Mouse (Mus musculus): ENCODE data around the gene Tcaim.
A peak's percentile ranks its signal among the peaks of the same experiment; 100 is the strongest.
"Not testable (repeated sequence)": the region's sequence is repeated elsewhere in the genome, so short reads cannot be mapped to it uniquely, and the experiment has no call there.

Gene Tcaim

DNA sequence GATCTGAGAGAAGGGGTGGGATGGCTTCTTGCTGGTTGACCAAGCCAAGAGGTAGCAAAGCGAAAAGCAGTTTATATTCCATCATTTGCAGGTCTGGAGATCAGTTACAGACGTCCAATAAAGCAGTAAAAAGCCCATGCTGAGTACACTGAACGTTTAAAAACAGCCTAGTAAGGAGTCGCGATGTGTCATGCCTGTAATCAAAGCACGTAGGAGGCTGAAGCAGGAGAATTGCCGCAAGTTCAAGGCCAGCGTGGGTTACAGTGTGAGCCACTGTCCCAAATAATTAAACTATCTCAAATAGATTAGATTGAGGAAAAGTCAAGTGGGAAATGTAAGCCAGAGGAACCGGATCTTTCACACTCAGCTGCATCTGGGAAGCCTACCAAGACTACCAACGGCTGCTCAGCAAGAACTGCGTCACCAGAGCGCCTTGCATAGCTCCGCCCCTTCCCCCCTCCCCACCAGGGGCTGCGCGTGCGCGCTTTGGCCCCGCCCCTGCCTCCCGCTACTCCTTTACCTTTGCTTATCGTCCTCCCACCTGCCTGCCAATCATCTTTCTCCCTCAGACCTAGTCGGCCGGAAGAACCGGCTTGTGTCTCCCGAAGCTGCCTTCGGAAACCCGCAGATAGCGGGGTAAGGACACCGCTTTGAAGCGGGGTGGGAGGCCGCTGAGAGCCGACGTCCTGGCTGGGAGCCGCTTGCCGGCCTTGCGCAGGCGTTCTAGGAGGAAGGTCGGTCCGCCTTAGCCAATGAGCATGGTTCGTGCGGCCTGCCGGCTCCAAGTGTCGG is at the start of gene Tcaim:
Tcaim (plus strand) TSS at position 487 of the 792 bp plus-strand sequence.
- DNase-seq (ENCODE audit: low spot score in 2 of 2) = peak; percentile 90 to 92

DNA sequence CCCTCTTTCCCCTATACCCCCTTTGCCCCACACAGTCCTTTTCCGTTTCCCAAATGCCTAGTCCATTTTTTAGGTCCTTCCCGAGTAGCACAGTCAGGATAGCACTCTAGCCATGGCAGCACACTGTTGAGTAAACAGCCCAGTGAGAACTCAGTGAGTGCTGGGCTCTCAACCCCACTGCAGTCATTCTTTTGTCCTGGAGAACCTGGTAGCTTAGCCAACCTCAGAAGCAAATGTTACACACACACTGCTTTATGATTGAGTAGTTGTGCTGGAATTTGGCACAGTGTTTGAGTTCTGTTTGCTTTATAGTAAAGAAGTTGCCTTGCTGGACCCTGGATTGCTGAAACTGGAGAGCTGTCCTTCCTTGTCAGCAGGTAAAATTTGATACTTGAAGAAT is 47.7 kb upstream of the Tcaim start:
- DNase-seq (ENCODE audit: low spot score in 2 of 2) = no peak

DNA sequence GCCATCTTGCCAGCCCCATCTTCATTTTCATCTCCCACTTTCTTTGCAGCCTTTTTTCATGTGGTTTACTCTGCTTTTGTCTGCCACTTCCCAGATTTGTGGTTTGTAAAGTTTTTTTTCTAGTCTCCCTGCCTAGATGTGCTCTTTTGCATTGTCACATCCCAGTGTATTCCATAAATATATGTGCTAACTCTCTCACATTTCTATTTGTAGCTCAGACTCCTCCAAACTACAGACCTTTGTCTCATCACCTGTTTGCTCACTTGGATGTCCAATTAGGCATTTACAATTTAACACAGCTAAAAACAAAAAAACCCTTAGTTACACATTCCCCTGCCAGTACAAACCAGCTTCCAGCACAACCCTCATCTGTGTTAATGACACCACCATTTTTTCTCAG is 45.2 kb upstream of the Tcaim start:
- DNase-seq (ENCODE audit: low spot score in 2 of 2) = peak in 1 of 2 experiments; percentile 16

DNA sequence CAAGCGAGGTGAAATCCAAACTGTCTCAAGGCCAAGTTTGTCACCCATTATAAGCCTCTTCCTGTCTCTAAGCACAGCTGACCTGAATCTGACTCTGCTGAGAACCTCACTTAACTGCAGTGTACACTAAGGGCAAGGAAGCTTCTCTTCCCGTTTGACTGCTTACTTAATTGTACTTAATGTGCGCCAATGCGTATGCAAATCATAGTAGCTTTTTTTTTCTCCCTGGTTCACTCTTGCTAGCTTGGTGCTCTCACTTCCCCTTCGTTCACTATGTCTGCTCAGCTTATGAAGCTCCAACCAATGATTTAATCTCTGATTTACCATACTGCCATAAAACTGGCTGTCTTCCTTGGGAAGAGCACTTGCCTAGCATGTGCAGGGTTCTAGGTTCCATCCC is 20.1 kb upstream of the Tcaim start:
- DNase-seq (ENCODE audit: low spot score in 2 of 2) = no peak

DNA sequence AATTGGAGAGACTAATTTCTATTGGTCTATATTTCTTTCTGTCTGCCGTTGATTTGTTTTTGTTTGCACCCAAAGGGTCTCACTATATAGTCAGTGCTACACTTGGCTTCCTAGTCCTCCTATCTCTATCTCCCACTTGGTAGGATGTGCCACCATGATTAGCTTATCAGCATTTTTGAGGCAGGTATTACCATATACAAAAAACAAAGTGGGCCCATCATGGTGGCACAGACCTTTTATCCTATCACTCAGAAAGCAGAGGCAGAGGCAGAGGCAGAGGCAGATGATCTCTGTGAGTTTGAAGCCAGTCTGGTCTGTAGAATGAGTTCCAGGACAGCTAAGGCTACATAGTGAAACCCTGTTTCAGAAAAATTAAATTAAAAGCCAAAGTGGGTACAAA is 18.8 kb upstream of the Tcaim start:
- no peak for DNase-seq (ENCODE audit: low spot score in 2 of 2)

DNA sequence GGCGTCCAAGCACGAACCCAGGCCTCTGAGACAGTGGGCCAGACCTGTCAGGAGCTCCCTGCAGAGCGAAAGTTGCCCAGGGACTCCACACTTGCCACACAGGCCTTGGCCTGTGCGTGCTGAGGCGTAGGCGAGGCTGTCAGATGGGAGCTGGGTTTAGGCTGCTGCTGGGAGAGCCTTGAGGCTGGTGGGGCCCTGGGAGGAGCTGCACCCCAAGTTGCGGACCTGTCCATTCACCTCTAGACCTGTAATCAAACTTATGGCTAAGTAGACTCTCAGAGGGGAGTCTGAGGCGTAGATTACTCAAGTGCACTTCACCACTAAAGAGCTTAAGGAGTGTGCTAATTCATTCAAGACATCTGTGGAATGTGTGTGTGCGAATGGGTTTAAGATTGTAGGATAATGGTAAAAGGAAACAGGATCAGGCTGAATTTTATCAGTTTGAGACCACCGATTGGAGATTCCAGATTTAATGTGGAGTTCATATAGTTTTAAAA is 554 bp downstream of the Tcaim start:
- DNase-seq (ENCODE audit: low spot score in 2 of 2) = no peak

DNA sequence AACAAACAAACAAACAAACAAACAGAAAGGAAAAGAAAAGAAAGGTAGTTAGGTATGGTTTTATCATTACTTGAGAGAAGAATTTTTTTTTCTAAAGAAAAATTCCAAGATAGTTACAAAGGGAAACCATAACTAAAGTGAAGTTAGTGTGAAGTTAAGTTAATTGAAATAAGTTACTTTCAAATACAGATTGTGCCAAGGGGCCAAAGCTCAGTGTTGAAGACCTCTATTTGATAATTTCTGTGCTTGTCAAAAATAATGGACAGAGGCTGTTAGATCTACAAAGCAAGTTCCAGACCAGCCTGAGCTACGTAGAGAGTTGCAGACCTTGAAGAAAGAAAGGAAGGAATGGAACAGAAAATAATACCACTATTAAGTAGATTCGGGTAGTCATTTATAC is 1.8 kb downstream of the Tcaim start:
- no peak for DNase-seq (ENCODE audit: low spot score in 2 of 2)

DNA sequence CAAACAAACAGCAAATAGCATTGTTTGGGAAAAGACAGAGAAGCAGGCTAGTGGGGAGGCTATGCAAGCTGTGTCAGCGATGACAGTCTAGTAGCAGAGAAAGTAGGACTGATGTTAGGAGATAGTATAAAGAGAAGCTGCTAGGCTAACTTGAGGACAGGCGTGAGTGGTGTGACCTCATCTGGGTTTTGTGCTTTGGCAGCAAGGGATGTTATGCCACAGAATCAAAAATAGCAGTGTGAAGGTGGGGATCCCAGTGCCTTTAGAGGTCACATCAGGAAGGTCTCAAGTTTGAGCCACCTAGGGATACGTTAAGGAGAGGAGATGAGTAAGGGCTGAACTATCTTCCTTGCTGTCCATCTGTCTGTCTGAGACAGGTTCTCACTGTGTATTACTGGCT is 4.9 kb downstream of the Tcaim start:
- DNase-seq (ENCODE audit: low spot score in 2 of 2) = no peak

DNA sequence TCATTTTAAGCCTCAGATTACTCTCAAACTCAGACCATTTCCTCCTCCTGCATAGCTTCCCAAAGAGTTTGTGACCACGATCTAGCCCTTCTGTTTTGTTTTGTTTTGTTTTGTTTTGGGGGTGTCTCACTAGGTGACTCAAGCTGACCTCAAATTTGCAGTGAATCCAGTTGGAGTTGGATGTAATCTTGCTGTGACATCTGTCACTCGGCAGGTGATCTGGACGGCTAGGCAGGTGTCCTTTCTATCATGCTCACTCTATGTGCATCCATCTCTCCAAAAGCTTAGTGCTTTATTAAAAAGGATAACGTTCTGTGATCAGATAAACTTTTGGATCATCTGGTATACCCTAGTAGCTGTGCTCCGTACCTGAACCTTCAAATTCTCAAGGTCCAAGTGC is 7.0 kb downstream of the Tcaim start:
- DNase-seq (ENCODE audit: low spot score in 2 of 2) = no peak

DNA sequence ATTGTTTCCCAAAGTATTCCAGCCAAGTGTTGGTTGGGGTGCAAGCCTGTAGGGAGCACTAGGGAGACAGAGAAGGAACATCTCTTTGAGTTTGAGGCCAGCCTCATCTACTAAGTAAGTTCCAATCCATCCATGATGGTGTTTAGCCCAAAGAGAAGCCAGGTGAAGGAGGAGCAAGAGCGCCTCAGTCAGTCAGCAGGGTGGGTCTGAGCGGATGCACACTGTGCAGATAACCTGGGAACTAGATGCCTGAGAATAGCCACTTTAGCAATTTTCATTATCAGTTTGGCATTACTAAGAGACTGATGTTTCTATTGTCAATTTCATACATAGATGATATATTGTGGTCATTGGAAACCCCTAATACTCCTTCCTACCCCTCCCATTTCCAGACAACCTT is 9.4 kb downstream of the Tcaim start:
- DNase-seq (ENCODE audit: low spot score in 2 of 2) = no peak

DNA sequence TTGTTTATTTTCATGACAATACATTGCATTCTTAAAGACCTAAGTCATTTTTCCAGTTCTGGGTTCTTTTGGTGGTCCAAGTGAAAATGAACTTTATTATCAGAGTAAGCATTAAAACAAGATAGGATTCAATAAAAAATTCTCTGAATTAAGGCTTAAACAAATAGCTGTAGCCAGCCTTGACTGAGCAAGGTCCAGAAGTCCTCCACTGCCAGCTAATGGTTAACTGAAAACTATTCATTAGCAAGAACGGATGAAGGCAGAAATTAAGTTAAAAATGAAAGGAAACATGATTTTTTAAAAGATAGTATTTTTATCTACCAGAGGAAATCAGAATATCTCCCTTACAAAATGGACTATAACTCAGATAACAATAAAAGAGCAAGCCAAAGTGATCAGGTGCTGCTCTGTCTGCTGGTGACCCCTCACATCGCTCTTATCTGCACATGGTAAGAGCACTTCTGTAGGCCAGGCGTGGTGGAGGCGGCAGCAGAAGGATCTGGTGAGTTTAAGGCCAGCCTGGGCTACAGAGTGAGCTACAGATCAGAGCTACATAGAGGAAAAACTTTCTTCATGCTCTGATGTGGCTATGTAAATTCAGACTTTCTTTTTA is 10.0 kb downstream of the Tcaim start:
- DNase-seq (ENCODE audit: low spot score in 2 of 2) = no peak

DNA sequence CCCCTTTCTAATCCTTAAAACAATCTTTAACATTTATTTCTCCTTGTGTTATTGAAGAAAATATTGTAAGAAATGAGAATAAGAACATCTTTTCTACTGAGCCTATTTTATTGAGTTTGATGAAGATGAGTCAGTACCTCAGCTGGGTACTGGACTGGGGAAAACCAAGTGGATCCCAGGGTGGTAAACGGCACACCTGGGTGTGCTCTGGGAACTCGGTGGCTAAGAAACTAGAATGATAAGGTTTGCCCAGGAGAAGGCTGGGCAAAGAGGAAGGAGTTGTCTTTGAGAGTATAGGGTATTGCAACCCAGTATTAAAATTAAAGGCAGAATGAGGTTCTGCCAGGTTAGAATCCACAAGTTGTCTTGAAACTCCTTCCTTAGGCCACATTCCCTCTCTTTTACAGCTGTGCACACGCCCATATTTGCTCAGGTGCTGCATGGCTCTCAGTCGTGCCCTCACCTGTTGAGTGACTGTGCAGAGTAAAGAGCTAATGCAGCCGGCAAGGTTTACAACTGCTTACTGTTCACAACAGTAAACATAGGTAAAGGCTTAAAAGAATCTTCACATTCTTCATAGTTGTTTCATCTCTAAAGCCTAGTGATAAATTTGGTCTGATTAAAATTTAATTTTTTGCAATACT is 18.2 kb downstream of the Tcaim start:
- no peak for DNase-seq (ENCODE audit: low spot score in 2 of 2)

DNA sequence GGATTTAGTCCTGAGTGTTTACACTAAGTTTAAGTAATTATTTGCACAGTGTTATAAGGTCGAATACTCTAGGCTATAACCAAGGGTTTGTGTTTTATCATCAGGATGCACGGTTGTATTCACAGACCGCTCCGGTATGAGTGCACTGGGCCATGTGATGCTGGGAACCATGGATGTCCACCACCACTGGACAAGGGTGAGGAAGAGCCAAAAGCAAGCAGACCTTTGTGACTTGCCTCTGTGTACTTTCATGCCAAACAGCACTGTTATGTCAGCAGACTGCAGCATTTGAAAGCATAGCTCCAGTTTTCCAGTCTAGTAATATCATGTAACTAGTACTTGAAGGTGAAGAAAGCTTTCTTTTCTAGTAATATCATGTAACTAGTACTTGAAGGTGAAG is 21.4 kb downstream of the Tcaim start:
- DNase-seq (ENCODE audit: low spot score in 2 of 2) = no peak

DNA sequence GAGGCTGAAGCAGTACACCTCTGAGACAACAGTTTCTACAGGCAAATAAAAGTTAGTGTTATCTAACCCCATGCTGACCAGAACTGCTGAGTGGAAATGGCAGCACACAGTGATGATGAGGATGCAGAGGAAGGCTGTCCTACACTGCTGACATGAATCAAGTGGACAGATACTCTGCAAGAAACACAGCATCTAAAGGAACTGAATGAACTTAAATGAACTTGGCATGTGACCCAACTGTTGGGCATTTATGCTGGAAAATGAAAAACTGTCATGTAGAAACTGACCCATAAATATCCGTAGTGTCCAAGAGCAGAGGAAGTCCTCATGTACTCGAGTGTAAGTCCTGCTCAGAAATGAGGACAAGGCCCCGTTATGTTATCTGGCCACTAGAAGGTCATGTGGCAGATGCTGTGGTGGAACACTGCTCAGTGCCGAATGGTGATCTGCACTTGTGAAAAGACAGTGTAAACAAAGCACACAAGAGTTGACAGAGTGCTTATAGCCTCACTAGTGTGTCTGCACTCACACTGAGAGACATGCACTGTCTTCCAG is 24.6 kb downstream of the Tcaim start:
- DNase-seq (ENCODE audit: low spot score in 2 of 2) = no peak

DNA sequence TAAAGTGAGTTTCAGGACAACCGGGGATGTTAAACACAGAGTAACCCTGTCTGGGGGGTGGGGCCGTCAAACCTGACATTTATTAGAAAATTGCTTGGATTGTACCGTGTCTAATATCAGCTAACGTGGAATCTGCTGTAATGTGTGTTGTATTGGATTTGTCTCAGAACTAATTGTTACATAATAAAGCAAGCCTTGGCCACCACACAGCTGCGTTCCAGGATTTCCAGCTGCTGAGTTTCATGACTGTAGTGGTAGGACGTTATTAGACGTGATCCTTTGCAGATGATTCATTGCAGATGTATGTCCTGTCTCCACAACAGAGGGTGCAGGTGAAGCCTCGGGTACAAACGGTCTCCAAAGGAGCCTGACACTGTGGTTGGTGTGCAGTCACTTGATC is 30.8 kb downstream of the Tcaim start:
- no peak for DNase-seq (ENCODE audit: low spot score in 2 of 2)

DNA sequence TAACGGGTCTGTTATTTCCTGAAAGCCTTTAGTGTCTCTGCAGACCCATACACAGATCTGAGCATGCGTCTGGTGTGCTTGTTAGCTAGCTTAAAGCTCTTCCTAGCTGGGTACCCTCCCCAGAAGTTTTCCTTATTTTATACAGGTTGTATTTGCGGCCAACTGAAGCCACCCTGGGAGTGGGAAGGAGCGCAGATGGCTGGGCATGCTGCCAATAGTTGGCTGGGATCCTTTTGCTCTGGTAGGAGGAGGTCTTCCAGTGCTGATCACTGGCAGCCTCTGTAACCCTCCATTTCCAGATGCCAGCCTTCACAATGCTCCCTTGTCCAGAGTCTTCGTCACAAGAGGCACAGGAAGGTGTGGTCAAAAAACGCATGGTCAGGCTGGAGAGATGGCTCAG is 31.5 kb downstream of the Tcaim start:
- DNase-seq (ENCODE audit: low spot score in 2 of 2) = peak; percentile 66 to 68

DNA sequence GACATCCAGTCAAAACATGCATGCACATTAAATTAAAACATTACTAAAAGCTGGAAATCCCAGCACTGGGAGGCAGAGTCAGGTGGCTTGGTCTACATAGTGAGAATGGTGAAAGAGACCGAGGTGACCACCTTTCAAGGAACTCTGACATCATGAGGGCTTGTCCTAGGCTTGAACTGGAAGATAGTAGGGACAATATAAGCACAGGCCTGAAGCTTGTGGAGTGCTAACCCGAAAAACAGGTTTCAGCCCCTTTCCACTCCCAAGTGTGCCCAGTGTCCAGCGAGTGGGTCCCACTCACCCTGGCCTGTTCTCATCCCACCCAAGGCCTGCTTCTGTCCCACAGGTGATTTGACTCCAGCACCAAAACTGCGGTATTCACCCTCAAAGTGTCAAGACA is 31.9 kb downstream of the Tcaim start:
- DNase-seq (ENCODE audit: low spot score in 2 of 2) = no peak

DNA sequence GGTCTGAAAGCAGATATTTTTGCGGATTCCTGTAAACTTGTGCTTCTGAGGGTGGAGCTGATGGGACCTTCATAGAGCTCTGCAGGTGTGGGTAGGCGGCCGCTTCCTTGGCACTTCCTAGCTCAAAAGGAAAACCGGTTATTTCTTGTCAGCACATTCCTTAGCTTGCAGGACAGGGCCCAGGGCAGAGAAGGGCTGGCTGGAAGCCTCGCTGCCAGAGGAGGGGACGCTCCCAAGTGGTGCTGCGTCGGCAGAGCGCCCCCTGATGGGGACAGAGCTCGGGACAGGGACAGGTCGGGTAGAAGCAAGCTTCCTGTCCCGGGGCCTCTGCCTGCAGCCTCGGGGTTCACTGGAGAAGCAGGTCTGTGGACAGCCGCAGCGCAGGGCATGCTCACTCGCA is 32.3 kb downstream of the Tcaim start:
- DNase-seq (ENCODE audit: low spot score in 2 of 2) = no peak

DNA sequence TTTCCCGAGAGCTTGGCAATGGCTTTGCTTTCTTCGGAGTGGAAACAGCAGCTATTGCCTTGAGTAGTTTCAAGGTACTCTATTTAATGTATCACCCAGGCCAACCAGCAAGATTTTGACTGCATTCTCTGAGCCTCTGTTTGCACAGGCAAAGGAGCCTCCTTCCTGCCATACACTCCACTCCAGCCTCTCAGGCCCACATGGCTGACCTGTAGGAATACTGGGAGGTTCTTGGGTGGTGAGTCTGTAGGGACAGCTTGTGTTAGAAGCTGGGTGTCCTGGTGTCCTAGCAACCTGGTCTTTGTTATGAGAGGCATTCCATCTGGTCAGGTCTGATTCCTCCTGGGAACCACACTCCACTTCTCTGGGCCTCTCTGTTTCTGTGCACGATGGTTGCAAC is 38.4 kb downstream of the Tcaim start, which contains the start of gene Gm35549:
Gm35549 (minus strand) TSS at position 276 of the 400 bp plus-strand sequence.
- DNase-seq (ENCODE audit: low spot score in 2 of 2) = no peak

DNA sequence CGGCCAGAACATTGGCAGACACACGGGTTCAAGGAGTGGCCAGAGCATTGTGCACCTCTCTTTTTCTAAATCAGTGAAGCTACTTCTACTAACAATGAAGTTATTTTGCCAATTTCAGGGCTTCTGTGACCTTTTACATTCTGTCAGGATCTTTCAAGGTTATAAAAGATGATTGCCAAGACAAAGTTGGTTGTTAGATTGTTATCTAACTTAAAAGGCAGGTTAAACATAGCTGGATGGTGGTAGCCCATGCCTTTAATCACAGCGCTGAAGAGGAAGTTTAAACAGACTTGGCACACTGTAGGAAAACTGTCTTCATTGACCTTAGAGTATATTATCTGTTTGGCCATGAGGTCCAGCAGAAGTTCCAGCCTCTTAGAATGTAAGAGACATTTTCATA is 40.3 kb downstream of the Tcaim start:
- DNase-seq (ENCODE audit: low spot score in 2 of 2) = no peak

DNA sequence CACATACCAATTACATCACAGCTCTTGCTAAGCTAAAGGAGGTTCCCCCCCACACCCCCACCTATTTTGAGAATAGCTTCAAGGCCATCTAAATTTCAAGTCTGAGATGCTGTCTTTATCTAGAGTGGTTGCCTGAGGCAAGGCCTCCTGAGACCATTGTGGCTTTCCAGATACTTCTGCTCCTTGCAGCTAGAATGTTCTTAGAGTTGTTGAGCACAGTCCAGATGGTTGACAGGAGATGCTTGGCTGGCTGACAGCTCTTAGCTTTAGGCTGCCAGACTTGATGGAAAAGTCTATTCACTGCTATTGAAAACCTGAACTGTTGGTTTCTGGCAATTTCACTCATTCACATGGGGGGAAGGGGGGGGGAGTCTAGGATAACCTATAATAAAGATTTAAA is 40.8 kb downstream of the Tcaim start:
- DNase-seq (ENCODE audit: low spot score in 2 of 2) = peak; percentile 29 to 75

DNA sequence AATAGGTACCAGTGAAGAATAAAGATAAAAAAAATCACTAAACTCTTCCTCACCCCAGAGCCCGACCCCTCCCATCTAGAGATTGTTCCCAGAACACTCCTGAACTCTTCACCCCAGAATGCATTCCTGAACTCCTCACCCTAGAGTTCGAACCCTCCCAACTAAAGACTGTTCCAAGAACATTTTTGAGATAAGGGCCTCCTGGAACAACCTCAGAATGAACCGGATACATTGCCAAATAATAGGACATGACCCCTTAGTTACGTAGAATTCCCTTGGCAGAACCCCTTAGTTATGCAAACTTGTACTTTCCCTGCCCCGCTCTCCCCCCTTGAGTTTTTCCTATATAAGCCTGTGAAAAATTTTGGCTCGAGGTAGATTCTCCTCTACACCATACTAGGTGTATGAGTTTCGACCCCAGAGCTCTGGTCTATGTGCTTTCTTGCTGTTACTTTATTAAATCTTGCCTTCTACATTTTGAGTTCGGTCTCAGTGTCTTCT is 42.5 kb downstream of the Tcaim start:
- DNase-seq (ENCODE audit: low spot score in 2 of 2) = not testable (repeated sequence)
